Mouse (Mus musculus) embryonic facial prominence, embryonic 12.5 days (tissue): ENCODE measurements around the gene Arglu1. TPM values are rescaled to one million over a fixed set of nuclear protein-coding genes. Genes with fewer than 3 reads are reported as not detected.

ENCODE experiments used
- ATAC-seq: fragments of 200-750 bp; cut with Nextera tagmentation; 2 replicates; pipeline ENCODE4 v1.8.0; 2017; ENCODE audit not compliant: insufficient number of reproducible peaks, insufficient read depth, low FRiP score, low TSS enrichment
- H3K27ac ChIP-seq: fragments of 300-500 bp; sonication (generic); 2 replicates; pipeline ENCODE4 v1.5.1; 2016; ENCODE audit warnings: mild to moderate bottlenecking
- H3K27me3 ChIP-seq: fragments of 300-500 bp; sonication (generic); 2 replicates; pipeline ENCODE4 v1.6.1; 2016; ENCODE audit warnings: mild to moderate bottlenecking, moderate library complexity
- H3K36me3 ChIP-seq: fragments of 300-500 bp; sonication (generic); 2 replicates; pipeline ENCODE4 v1.6.1; 2016; ENCODE audit warnings: mild to moderate bottlenecking
- H3K4me1 ChIP-seq: fragments of 300-500 bp; sonication (generic); 2 replicates; pipeline ENCODE4 v1.6.1; 2016
- H3K4me2 ChIP-seq: fragments of 300-500 bp; sonication (generic); replicated peaks from 2 replicates; pipeline ENCODE4 v1.6.1; 2016; ENCODE audit warnings: mild to moderate bottlenecking, moderate library complexity
- H3K4me3 ChIP-seq: fragments of 300-500 bp; sonication (generic); 2 replicates; pipeline ENCODE4 v1.5.1; 2016; ENCODE audit warnings: mild to moderate bottlenecking
- H3K9ac ChIP-seq: fragments of 300-500 bp; sonication (generic); 2 replicates; pipeline ENCODE4 v1.6.1; 2016; ENCODE audit warnings: mild to moderate bottlenecking, moderate library complexity
- H3K9me3 ChIP-seq: fragments of 300-500 bp; sonication (generic); 2 replicates; pipeline ENCODE4 v1.6.1; 2016; ENCODE audit warnings: mild to moderate bottlenecking, moderate library complexity
- WGBS: fragments of 180-500 bp; shearing (Covaris S2); methylation state at CpG from one replicate; pipeline ENCODE4 v1.1.7; 2016; 5-methylcytosine and 5-hydroxymethylcytosine counted together
- polyA plus RNA-seq: library from polyadenylated mRNA; unstranded; fragments of >200 nt; fragmentation: Nextera tagmentation; extraction: Ambion mirVana; gene quantifications from 2 replicates; pipeline ENCODE4 v1.2.1, GENCODE M21; 2016

The Arglu1 gene
- 209 and 217 TPM in 2 replicates for polyA plus RNA-seq

DNA sequence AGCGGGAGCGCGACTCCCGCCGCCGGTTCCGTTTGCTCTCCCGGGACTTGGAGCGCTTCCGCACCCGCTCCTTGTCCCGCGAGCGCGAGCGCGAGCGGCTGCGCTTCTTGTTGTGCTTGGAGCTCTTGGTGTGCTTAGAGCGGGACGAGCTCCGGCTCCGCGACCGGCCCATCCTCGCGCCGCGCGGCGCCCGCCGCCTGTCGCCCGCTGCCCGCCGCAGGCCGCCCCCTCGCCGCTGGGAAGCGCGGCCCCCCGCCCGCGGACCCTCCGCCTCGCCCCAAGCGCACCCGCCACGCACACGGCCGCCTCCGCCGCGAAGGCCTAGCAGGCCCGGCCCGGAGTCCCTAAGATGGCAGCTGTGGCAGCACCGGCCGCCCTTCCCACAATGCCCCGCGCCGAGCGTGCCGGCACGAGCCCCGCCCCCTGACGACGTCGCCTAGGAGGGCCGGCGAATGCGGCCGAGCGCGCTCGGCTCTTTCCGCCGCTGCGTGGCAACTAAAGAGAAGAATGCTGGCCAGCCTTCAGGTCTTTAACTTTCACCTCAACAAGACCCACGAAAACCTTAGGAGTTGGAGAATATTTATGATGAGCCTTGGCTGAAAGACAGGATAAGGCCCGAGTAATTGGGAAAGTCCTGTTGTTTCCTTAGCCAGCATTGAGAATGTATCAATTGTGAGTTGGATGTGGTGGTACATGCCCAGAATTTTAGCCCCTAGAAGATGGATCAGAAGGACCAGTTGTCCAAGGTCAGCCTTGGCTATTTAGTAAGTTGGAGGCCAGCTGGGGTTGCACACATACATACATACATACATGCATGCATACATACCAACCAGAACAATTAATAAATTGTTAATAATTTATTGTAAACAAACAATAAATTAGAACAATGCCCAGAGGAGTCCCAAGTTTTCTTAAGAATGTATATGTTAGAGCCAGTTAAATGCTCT is at the start of gene Arglu1:
Gene Arglu1 (minus strand): TSS at position 376 of the 947 bp plus-strand sequence.
- Histone ChIP-seq H3K27ac (peak within 1 kb of the TSS; percentile 98), H3K36me3 (no peaks in the 10 kb centered on the region), H3K4me1 (peaks cover 29% of the 10 kb centered on the region), H3K9me3 (no peaks in the 10 kb centered on the region), H3K4me3 (peak within 1 kb of the TSS; percentile 88), H3K4me2 (peak within 1 kb of the TSS; percentile 64), H3K27me3 (no peaks in the 10 kb centered on the region), H3K9ac (peak within 1 kb of the TSS; percentile 99)
- ATAC-seq = peak; percentile 86
- WGBS = 1% methylated on average over 53 of the region's 81 CpGs

DNA sequence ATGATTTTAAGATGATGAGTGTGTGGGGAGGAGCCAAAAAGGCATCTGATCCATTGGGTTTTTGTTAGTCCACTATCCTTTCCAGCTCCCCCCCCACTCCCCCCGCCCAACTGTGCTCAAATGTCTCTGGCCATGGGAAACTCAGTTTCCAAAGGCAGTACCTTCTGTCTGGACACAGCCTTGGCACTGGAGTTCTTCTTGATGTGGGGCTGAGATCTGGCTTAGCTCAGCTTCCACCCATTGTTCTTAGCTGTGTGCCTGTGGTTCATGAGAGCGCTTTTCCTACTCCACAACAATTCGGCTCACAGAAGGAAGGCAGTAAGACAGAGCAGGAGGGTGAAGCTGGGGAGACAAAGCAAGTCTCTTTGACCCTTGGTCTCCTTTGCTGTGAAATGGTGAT is 47.0 kb upstream of the Arglu1 start:
- no peaks in the 10 kb centered on the region for H3K4me1 ChIP-seq
- H3K9me3 ChIP-seq = no peaks in the 10 kb centered on the region
- H3K36me3 ChIP-seq = no peaks in the 10 kb centered on the region
- H3K27me3 ChIP-seq = no peaks in the 10 kb centered on the region
- no peak for ATAC-seq
- no peak overlapping the region for H3K9ac ChIP-seq
- no peak overlapping the region for H3K4me3 ChIP-seq
- H3K27ac ChIP-seq = no peak overlapping the region
- H3K4me2 ChIP-seq = no peak overlapping the region
- 79% methylated on average over 3 of the region's 3 CpGs for WGBS

DNA sequence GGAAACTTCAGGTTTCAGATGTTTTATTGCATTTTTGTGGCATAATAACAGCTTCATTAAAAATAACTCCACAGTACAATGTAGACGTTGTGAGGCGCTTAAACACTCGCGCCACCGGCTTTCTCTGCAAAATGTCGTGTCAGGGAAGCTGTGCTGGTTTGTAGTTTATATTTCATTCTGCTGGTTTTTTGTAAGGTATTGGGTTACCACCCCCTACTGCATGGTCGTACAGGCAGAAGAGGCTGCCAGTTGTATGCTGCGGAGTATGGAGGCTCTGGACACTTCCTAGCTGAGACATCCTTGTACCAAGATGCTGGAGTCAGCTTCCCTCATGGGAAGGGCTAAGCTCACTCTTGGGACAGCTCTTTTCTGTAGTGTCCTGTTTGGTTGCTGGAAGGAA is 46.5 kb upstream of the Arglu1 start:
- no peak for ATAC-seq
- no peak overlapping the region for H3K4me2 ChIP-seq
- WGBS = 54% methylated on average over 8 of the region's 8 CpGs

DNA sequence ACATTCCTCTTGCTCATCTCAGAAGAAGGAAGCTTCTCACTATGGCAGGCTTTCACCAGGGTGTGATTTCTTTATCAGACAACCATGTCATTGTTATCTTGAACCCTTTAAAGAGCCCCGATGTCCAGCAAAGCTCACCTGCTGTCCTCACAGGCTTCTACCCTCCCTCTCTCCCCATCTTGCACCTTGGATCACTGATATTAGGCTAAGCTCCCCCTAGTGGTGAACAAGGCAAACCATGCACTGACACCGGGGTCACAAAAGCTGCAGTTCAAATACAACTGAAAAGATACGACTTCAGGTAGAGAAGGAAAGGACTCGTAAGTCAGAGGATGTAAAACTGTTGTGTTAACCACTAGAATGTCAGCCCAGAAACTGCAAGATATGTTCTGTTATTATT is 43.5 kb upstream of the Arglu1 start:
- H3K9ac ChIP-seq = no peak overlapping the region
- no peaks in the 10 kb centered on the region for H3K4me1 ChIP-seq
- no peak for ATAC-seq
- no peaks in the 10 kb centered on the region for H3K9me3 ChIP-seq
- no peak overlapping the region for H3K4me2 ChIP-seq
- H3K27ac ChIP-seq = no peak overlapping the region
- 43% methylated on average over 4 of the region's 4 CpGs for WGBS
- H3K27me3 ChIP-seq = no peaks in the 10 kb centered on the region
- no peak overlapping the region for H3K4me3 ChIP-seq
- H3K36me3 ChIP-seq = no peaks in the 10 kb centered on the region

More for the DNA sequence above, 46.5 kb upstream of the Arglu1 start:
- no peaks in the 10 kb centered on the region for H3K27me3 ChIP-seq
- no peaks in the 10 kb centered on the region for H3K9me3 ChIP-seq
- no peaks in the 10 kb centered on the region for H3K36me3 ChIP-seq
- no peak overlapping the region for H3K27ac ChIP-seq
- no peaks in the 10 kb centered on the region for H3K4me1 ChIP-seq
- no peak overlapping the region for H3K4me3 ChIP-seq
- no peak overlapping the region for H3K9ac ChIP-seq

DNA sequence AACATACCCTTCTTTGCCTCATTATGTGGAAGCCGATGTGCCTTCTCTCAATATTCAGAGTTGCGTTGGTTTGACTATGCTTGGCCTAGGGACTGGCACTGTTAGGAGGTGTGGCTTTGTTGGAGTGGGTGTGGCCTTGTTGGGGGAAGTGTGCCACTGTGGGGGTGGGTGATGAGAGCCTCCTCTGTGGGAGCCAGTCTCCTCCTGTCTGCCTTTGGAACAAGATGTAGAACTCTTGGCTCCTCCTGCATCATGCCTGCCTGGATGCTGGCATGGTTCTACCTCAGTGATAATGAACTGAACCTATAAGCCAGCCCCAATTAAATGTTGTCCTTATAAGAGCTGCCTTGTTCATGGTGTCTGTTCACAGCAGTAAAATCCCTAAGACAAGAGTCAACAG is 38.3 kb upstream of the Arglu1 start:
- 0 out of 2 replicates have a peak, but pooled peaks have one; percentile 22 for ATAC-seq
- no peak overlapping the region for H3K9ac ChIP-seq
- H3K36me3 ChIP-seq = no peaks in the 10 kb centered on the region
- no peak overlapping the region for H3K27ac ChIP-seq
- WGBS = 90% methylated on average over 2 of the region's 2 CpGs
- no peaks in the 10 kb centered on the region for H3K9me3 ChIP-seq
- no peak overlapping the region for H3K4me2 ChIP-seq
- H3K27me3 ChIP-seq = no peaks in the 10 kb centered on the region
- H3K4me1 ChIP-seq = no peaks in the 10 kb centered on the region
- H3K4me3 ChIP-seq = no peak overlapping the region

DNA sequence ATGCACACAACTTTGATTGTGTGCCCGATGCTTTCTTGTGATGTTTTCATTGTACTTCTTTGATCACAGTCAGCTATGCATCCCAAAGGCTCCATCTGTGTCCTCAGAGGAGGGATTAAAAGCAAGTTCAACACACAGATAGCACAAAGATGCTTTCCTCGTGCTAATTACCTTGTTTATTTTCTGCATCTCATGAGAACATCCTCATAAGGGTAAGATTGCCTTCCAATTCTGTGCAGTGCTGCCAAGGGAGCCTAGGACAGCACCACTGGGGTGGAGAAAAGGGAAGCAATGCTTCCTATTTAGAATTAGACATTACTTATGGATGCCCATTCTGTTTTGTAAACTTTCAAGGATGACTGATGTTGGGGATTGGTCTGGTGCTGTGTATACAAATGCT is 36.2 kb upstream of the Arglu1 start:
- 71% methylated on average over 2 of the region's 2 CpGs for WGBS
- H3K36me3 ChIP-seq = no peaks in the 10 kb centered on the region
- no peaks in the 10 kb centered on the region for H3K9me3 ChIP-seq
- no peak overlapping the region for H3K27ac ChIP-seq
- no peak overlapping the region for H3K4me2 ChIP-seq
- H3K4me3 ChIP-seq = no peak overlapping the region
- H3K4me1 ChIP-seq = no peaks in the 10 kb centered on the region
- H3K27me3 ChIP-seq = no peaks in the 10 kb centered on the region
- no peak for ATAC-seq
- H3K9ac ChIP-seq = no peak overlapping the region

DNA sequence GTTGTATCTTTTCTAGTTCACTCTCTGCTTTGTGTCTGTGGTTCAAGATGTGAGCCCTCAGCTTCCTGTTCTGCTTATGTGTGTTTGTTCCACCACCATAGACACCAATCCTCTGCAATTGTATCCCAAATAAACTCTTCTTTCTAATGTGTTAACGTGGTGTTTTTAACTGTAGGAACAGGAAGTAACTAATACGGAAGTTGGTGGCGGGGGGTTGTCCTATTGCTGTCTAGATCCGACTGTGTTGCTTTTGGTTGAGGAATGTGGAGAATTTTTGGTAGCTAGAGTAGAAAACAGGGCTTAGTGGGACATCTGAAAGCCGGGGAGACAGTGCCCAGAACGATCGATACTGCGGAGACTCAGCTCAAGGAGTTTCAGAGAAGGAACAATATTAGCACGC is 14.5 kb upstream of the Arglu1 start:
- Histone ChIP-seq H3K9me3 (no peaks in the 10 kb centered on the region), H3K9ac (no peak overlapping the region), H3K27me3 (no peaks in the 10 kb centered on the region), H3K4me2 (no peak overlapping the region), H3K36me3 (no peaks in the 10 kb centered on the region), H3K4me3 (no peak overlapping the region), H3K27ac (no peak overlapping the region), H3K4me1 (no peaks in the 10 kb centered on the region)
- no peak for ATAC-seq
- 68% methylated on average over 9 of the region's 9 CpGs for WGBS

DNA sequence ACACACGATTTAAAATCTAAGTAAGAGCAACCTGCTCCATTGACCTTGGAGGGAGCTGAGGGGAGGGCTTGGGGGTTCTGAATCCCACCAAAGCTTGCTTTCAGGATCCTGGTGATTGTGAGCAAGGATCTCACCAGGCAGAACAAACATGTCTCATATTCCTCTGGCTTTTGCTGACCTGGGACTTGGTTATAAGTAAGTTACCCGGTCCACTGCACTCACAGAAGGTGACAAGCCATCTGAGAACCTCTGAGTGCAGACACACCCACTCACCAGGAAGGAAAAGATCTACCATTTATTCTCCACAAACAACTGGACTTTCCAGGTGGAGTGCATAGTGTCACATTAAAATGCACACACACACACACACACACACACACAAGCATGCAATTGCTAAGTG is 13.3 kb upstream of the Arglu1 start:
- Histone ChIP-seq H3K27ac (no peak overlapping the region), H3K9me3 (no peaks in the 10 kb centered on the region), H3K27me3 (no peaks in the 10 kb centered on the region), H3K4me3 (no peak overlapping the region), H3K36me3 (no peaks in the 10 kb centered on the region), H3K4me1 (no peaks in the 10 kb centered on the region), H3K4me2 (no peak overlapping the region), H3K9ac (no peak overlapping the region)
- 77% methylated on average over 2 of the region's 2 CpGs for WGBS
- no peak for ATAC-seq

DNA sequence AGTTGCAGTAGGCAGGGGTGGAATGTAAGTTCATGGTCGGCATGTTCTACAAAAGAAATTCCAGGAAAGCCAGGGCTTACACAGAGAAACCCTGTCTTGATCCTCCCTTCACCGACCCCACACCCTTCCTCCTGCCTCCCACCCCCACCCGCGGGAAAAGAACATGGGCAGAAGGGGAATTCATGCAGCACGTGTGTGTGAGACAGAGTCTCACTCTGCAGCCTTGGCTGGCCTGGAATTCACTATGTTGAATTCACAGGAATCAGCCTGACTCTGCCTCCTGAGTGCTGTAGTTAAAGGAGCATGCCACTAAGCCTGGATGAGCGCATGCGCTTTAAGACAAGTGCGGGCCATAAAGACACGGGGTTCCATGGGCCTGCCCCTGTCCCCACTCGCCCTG is 10.5 kb upstream of the Arglu1 start:
- no peaks in the 10 kb centered on the region for H3K27me3 ChIP-seq
- ATAC-seq = no peak
- H3K36me3 ChIP-seq = no peaks in the 10 kb centered on the region
- no peaks in the 10 kb centered on the region for H3K9me3 ChIP-seq
- H3K4me3 ChIP-seq = no peak overlapping the region
- no peak overlapping the region for H3K9ac ChIP-seq
- no peaks in the 10 kb centered on the region for H3K4me1 ChIP-seq
- no peak overlapping the region for H3K27ac ChIP-seq
- no peak overlapping the region for H3K4me2 ChIP-seq
- 93% methylated on average over 10 of the region's 10 CpGs for WGBS

DNA sequence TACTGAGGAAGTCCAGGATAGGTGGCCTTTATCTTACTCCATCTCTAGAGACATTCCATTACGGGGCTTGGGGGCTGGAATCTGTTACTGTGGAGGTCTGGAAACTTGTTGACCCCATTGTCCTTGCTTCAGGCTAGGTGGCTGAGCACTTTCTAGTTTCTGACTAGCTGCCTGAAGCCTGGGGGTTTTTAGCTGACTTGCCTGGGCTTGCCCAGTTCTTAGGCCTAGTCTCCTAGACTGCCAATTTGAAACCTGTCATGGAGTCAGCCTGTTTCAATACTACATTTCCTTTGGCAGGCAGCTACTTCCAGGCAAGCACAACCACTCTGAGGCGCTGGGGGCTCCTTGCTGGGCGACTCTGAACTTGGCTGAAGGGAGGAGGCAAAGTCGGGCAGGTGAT is 9.9 kb upstream of the Arglu1 start:
- WGBS = 78% methylated on average over 4 of the region's 4 CpGs
- Histone ChIP-seq H3K36me3 (no peaks in the 10 kb centered on the region), H3K27me3 (no peaks in the 10 kb centered on the region), H3K27ac (no peak overlapping the region), H3K9me3 (no peaks in the 10 kb centered on the region), H3K9ac (no peak overlapping the region), H3K4me2 (no peak overlapping the region), H3K4me3 (no peak overlapping the region), H3K4me1 (no peaks in the 10 kb centered on the region)
- ATAC-seq = no peak

DNA sequence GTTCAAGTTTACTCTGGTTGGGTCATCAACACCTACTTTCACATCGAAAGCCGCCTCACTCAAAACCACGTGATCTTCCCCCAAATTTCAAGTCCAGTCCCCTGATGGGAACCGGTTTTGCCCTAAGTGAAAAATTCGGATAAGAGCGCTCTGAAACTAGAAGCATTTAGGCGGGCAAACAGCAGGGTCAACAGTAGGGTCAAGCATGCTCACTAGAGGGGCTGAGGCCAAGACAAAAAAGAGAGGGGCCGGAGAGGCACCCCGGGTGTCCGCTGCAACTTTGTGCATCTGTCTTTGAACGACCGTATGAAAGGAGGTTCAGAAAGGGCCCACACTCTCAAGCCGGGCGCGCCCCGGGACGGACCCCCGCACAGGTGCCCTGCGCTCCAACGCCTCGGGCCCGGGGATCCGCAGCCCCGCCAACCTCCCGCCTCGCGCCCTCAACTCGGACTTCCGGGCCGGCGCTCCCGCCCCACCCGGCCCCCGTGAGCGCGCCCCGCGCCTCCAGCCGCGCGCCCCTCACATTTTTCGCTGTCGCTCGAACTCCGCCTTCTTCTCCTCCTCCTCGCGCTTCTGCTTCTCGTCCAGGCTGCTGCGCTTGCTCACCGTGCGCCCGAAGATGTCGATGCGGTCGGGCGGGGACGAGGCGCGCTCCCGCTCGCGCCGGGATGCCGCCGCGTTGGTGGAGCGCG is 721 bp downstream of the Arglu1 start:
- no peaks in the 10 kb centered on the region for H3K27me3 ChIP-seq
- peak overlapping the region; percentile 64 for H3K4me2 ChIP-seq
- H3K27ac ChIP-seq = peak overlapping the region; percentile 98
- WGBS = 1% methylated on average over 63 of the region's 68 CpGs
- peaks cover 31% of the 10 kb centered on the region for H3K4me1 ChIP-seq
- H3K9me3 ChIP-seq = no peaks in the 10 kb centered on the region
- no peaks in the 10 kb centered on the region for H3K36me3 ChIP-seq
- H3K9ac ChIP-seq = peak overlapping the region; percentile 99
- H3K4me3 ChIP-seq = peak overlapping the region; percentile 88
- ATAC-seq = peak; percentile 35; the same call in 1 of the 2 replicates
